In the genomic region with DNA sequence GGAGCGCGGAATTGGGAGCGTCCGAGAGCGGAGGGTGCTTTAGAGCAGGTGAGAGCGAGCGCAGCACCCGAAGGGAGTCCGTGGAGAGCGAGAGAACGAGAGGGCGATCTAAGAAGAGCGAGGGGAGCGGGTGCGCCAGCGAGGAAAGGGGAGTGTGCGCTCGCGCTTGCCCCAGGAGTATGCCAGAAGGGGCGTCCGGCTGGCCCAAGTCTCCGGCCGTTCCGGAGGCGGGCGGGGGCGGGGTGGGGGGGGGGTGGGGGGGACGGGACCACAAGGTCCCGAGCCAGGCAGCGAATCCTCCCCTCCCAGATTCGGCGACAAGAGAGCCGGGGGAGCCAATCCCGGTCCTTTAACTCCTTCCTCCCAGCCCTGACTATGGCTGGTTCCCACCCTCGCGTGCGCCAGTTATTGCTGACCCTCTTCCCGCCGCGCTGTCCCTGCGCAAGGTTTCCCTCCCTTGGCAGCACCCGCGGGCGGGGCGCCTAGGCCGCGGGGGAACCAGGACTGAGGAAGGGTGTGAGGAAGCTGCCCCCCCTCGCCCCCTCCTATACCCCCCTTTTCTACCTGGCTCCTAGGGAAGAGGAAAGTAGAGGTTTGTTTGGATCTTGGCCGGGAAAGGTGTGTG, we compare ENCODE assay signal across 8 mouse cellular contexts. TPM values are rescaled to one million over a fixed set of nuclear protein-coding genes. Genes with fewer than 3 reads are reported as not detected.
A peak's percentile ranks its signal among the peaks of the same experiment; 100 is the strongest.
DNase-seq lines count a peak whose midpoint lies in the region; ATAC-seq and TF ChIP-seq lines count a peak whose summit lies in the region.

A gene (minus strand): TSS at position 181 of the 625 bp plus-strand sequence.

- 2% methylated on average over 45 of the region's 49 CpGs for WGBS in thymus, adult 2 months
- WGBS in embryonic facial prominence, embryonic 14.5 days = under 1% methylated on average over 14 of the region's 49 CpGs
- under 1% methylated on average over 26 of the region's 49 CpGs for WGBS in heart, embryonic 15.5 days
- under 1% methylated on average over 46 of the region's 49 CpGs for WGBS in kidney, embryonic 16.5 days

- H3K9ac ChIP-seq in embryonic facial prominence, embryonic 14.5 days (ENCODE audit: low read depth, low read length) = peak within 1 kb of the TSS; percentile 60
- H3K9ac ChIP-seq in heart, embryonic 15.5 days = peak within 1 kb of the TSS; percentile 63
- H3K9ac ChIP-seq in kidney, embryonic 16.5 days (replicated peaks; ENCODE audit: low read length) = peak within 1 kb of the TSS; percentile 77

- H3K27me3 ChIP-seq in thymus, adult 2 months (ENCODE audit: control insufficient read depth, insufficient read depth, low read length) = peaks cover 16% of the 10 kb centered on the region; the same call in 1 of the 2 replicates
- peaks cover 41% of the 10 kb centered on the region for H3K27me3 ChIP-seq in embryonic facial prominence, embryonic 14.5 days (replicated peaks; ENCODE audit: control insufficient read depth, insufficient read depth, low read length)
- peaks cover 30% of the 10 kb centered on the region for H3K27me3 ChIP-seq in heart, embryonic 15.5 days
- peaks cover 29% of the 10 kb centered on the region for H3K27me3 ChIP-seq in kidney, embryonic 16.5 days (ENCODE audit: insufficient read depth, low read length)

- DNase-seq in thymus, adult 2 months = no peak
- DNase-seq in thymus, adult 18-20 months = no peak
- peak; percentile 19 for DNase-seq in embryonic facial prominence, embryonic 14.5 days (ENCODE audit: low spot score)
- peak; percentile 65 for DNase-seq in lung, postnatal 14 days
- peak; percentile 61 for DNase-seq in retina, postnatal 1 day
- no peak for DNase-seq in thymus, postnatal 0 days (ENCODE audit: low spot score)

- no peak within 1 kb of the TSS for H3K27ac ChIP-seq in thymus, adult 2 months (ENCODE audit: control insufficient read depth, insufficient read depth, low read length)
- no peak within 1 kb of the TSS for H3K27ac ChIP-seq in embryonic facial prominence, embryonic 14.5 days (replicated peaks; ENCODE audit: low read depth, low read length)
- H3K27ac ChIP-seq in heart, embryonic 15.5 days = peak within 1 kb of the TSS; percentile 50
- H3K27ac ChIP-seq in kidney, embryonic 16.5 days (ENCODE audit: low read length) = peak within 1 kb of the TSS; percentile 70

- H3K4me2 ChIP-seq in embryonic facial prominence, embryonic 14.5 days (ENCODE audit: low read depth, low read length) = peak within 1 kb of the TSS; percentile 96
- H3K4me2 ChIP-seq in heart, embryonic 15.5 days = peak within 1 kb of the TSS; percentile 87
- H3K4me2 ChIP-seq in kidney, embryonic 16.5 days (replicated peaks; ENCODE audit: low read depth, low read length) = peak within 1 kb of the TSS; percentile 80

- no peak for TF ChIP-seq POLR2A in thymus, adult 2 months (IDR thresholded peaks at IDR 0.05; ENCODE audit: control insufficient read depth, extremely low read depth, insufficient read depth, low read length, poor library complexity)

- peak; percentile 42 for ATAC-seq in embryonic facial prominence, embryonic 14.5 days (ENCODE audit: low read depth)
- ATAC-seq in heart, embryonic 15.5 days (replicated peaks; ENCODE audit: insufficient number of reproducible peaks, insufficient read depth, low FRiP score, low read depth) = peak; percentile 41
- peak; percentile 71 for ATAC-seq in kidney, embryonic 16.5 days (ENCODE audit: low FRiP score, low TSS enrichment)

- H3K4me1 ChIP-seq in thymus, adult 2 months (replicated peaks; ENCODE audit: control insufficient read depth, insufficient read depth, low read length) = peaks cover 9% of the 10 kb centered on the region; the same call in 1 of the 2 replicates
- H3K4me1 ChIP-seq in embryonic facial prominence, embryonic 14.5 days (ENCODE audit: control insufficient read depth, insufficient read depth, low read length) = no peaks in the 10 kb centered on the region
- H3K4me1 ChIP-seq in heart, embryonic 15.5 days (replicated peaks) = peaks cover 30% of the 10 kb centered on the region
- peaks cover 5% of the 10 kb centered on the region for H3K4me1 ChIP-seq in kidney, embryonic 16.5 days (ENCODE audit: insufficient read depth, low read length)

- TF ChIP-seq CTCF in thymus, adult 2 months (IDR thresholded peaks at IDR 0.05; ENCODE audit: borderline replicate concordance, control insufficient read depth, extremely low read depth, insufficient read depth, low read length, poor library complexity) = no peak

- H3K9me3 ChIP-seq in embryonic facial prominence, embryonic 14.5 days (ENCODE audit: control insufficient read depth, low read length) = no peaks in the 10 kb centered on the region
- H3K9me3 ChIP-seq in heart, embryonic 15.5 days (replicated peaks) = no peaks in the 10 kb centered on the region
- no peaks in the 10 kb centered on the region for H3K9me3 ChIP-seq in kidney, embryonic 16.5 days (ENCODE audit: low read length)

- H3K36me3 ChIP-seq in thymus, adult 2 months (ENCODE audit: control insufficient read depth, insufficient read depth, low read length) = no peaks in the 10 kb centered on the region
- no peaks in the 10 kb centered on the region for H3K36me3 ChIP-seq in embryonic facial prominence, embryonic 14.5 days (ENCODE audit: control insufficient read depth, insufficient read depth, low read length)
- H3K36me3 ChIP-seq in heart, embryonic 15.5 days = no peaks in the 10 kb centered on the region
- H3K36me3 ChIP-seq in kidney, embryonic 16.5 days (ENCODE audit: insufficient read depth, low read length) = no peaks in the 10 kb centered on the region

- peak within 1 kb of the TSS; percentile 42 for H3K4me3 ChIP-seq in thymus, adult 2 months (ENCODE audit: control insufficient read depth, insufficient read depth, low read length)
- H3K4me3 ChIP-seq in embryonic facial prominence, embryonic 14.5 days (ENCODE audit: low read depth, low read length) = peak within 1 kb of the TSS; percentile 48
- peak within 1 kb of the TSS; percentile 60 for H3K4me3 ChIP-seq in heart, embryonic 15.5 days
- peak within 1 kb of the TSS; percentile 68 for H3K4me3 ChIP-seq in kidney, embryonic 16.5 days (ENCODE audit: low read length)

RNA-seq across cellular contexts. Expression of the gene that starts here (rescaled TPM):
- polyA plus RNA-seq in thymus, adult 2 months (2012; rRNA removed) = 9.2 and 11.4 TPM in 2 replicates
- polyA plus RNA-seq in embryonic facial prominence, embryonic 14.5 days (2014; fragmentation: Nextera tagmentation; extraction: Ambion mirVana) = 6.7 and 8.2 TPM in 2 replicates
- polyA plus RNA-seq in heart, embryonic 15.5 days (2015; fragmentation: Nextera tagmentation; extraction: Ambion mirVana) = 10.1 and 12.5 TPM in 2 replicates
- 20.0 and 20.5 TPM in 2 replicates for polyA plus RNA-seq in kidney, embryonic 16.5 days (2015; fragmentation: Nextera tagmentation; extraction: Ambion mirVana)
- polyA plus RNA-seq in thymus, postnatal 0 days (2015; fragmentation: Nextera tagmentation; extraction: Ambion mirVana) = 2.5 and 2.6 TPM in 2 replicates

Comparison
In these comparisons a context has a peak if more than half of its experiments do, and no peak if none do; other contexts are left out.
1. DNase-seq: peak in embryonic facial prominence, embryonic 14.5 days (single experiment), lung, postnatal 14 days (single experiment) and retina, postnatal 1 day (single experiment); none in thymus, adult 2 months (single experiment), thymus, adult 18-20 months (0 of 2) and thymus, postnatal 0 days (single experiment).
2. H3K27ac ChIP-seq: peak in heart, embryonic 15.5 days (single experiment) and kidney, embryonic 16.5 days (single experiment); none in thymus, adult 2 months (single experiment) and embryonic facial prominence, embryonic 14.5 days (single experiment).
3. Peak in every context shown above with its lines, with median percentiles within 50 percentile points of each other: H3K4me3 ChIP-seq, ATAC-seq, H3K4me2 ChIP-seq and H3K9ac ChIP-seq.